Mouse (Mus musculus): Measurements from ENCODE around the gene Muc13.

- TF ChIP-seq CTCF (IDR thresholded peaks at IDR 0.05; ENCODE audit: borderline replicate concordance, control insufficient read depth, extremely low read depth, insufficient read depth, low read length, poor library complexity) = no peak
- TF ChIP-seq POLR2A (IDR thresholded peaks at IDR 0.05; ENCODE audit: control insufficient read depth, extremely low read depth, insufficient read depth, low read length, poor library complexity) = no peak
Observed at GRCm38 (mm10) chr16:33797860-33798259, 4.0 kb downstream of the Muc13 start.
